Mouse (Mus musculus) liver, embryonic 15.5 days (tissue): ENCODE data around the gene Aspn. TPM values are rescaled to one million over a fixed set of nuclear protein-coding genes. Genes with fewer than 3 reads are reported as not detected.
"Not testable (repeated sequence)": the region's sequence is repeated elsewhere in the genome, so short reads cannot be mapped to it uniquely, and the experiment has no call there.

Experiments used
- ATAC-seq: fragments of 200-750 bp; cut with Nextera tagmentation; 2 replicates; pipeline ENCODE4 v1.8.0; 2017; ENCODE audit warnings: moderate number of reproducible peaks, mild to moderate bottlenecking, moderate library complexity; ENCODE audit not compliant: insufficient read depth
- H3K27ac ChIP-seq: fragments of 300-500 bp; sonication (generic); replicated peaks from 2 replicates; pipeline ENCODE4 v1.5.1; 2015; ENCODE audit warnings: mild to moderate bottlenecking, inconsistent platforms
- H3K27me3 ChIP-seq: fragments of 300-500 bp; sonication (generic); 2 replicates; pipeline ENCODE4 v1.6.1; 2015; ENCODE audit warnings: mild to moderate bottlenecking, inconsistent platforms
- H3K36me3 ChIP-seq: fragments of 300-500 bp; sonication (generic); replicated peaks from 2 replicates; pipeline ENCODE4 v1.6.1; 2015; ENCODE audit warnings: moderate library complexity, mild to moderate bottlenecking, inconsistent platforms
- H3K4me1 ChIP-seq: fragments of 300-500 bp; sonication (generic); replicated peaks from 2 replicates; pipeline ENCODE4 v1.6.1; 2015; ENCODE audit warnings: inconsistent platforms
- H3K4me2 ChIP-seq: fragments of 300-500 bp; sonication (generic); 2 replicates; pipeline ENCODE4 v1.6.1; 2015; ENCODE audit warnings: moderate library complexity, mild to moderate bottlenecking, inconsistent platforms
- H3K4me3 ChIP-seq: fragments of 300-500 bp; sonication (generic); replicated peaks from 2 replicates; pipeline ENCODE4 v1.5.1; 2015; ENCODE audit warnings: mild to moderate bottlenecking, inconsistent platforms
- H3K9ac ChIP-seq: fragments of 300-500 bp; sonication (generic); 2 replicates; pipeline ENCODE4 v1.6.1; 2015; ENCODE audit warnings: moderate library complexity, mild to moderate bottlenecking, inconsistent platforms
- H3K9me3 ChIP-seq: fragments of 300-500 bp; sonication (generic); replicated peaks from 2 replicates; pipeline ENCODE4 v1.6.1; 2016; ENCODE audit warnings: inconsistent platforms
- WGBS: fragments of 180-500 bp; shearing (Covaris S2); methylation state at CpG from one replicate; pipeline ENCODE4 v1.1.7; 2015; ENCODE audit warnings: mixed read lengths; ENCODE audit not compliant: insufficient replicate concordance; 5-methylcytosine and 5-hydroxymethylcytosine counted together
- polyA plus RNA-seq: library from polyadenylated mRNA; unstranded; fragments of >200 nt; fragmentation: Nextera tagmentation; extraction: Ambion mirVana; gene quantifications from 2 replicates; pipeline ENCODE4 v1.2.1, GENCODE M21; 2015

The Aspn gene
- polyA plus RNA-seq, 1 experiment from 2014 or later: 2.0 TPM

DNA sequence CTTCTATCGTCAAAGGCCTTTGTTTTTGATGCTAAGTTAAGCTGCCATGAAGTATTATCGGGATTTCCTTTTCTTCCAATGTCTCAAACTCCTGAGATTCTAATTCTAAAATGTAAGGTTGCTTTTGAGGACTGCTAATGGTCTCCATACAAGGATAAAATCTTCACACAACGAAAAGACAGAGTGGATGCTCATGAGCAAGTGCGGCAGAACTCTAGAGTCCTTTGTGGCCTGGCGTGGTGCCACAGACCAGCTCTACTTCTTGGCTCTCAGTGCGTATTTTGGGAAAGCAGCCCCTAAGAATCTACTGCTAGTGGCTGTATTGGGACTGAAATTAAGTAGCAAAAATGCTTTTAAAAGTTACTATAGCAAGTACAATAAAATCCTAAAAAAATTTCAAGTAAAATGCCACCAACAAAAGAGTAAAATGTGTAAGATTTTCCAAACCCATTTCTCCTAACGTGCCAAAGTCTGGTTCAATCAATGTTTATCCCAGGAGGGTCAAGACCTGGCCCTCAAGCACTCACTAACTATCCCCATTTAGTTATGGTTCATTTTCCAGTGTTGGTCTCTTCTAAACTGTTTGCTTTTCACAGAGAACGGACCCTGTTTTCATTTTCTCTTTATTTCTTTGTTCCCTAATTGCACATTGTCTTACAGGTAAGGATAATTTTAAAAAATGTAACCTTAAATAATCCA lies 40.2 kb downstream of the Aspn start:
- no peak overlapping the region for H3K4me2 ChIP-seq
- H3K4me3 ChIP-seq: no peak overlapping the region
- no peaks in the 10 kb centered on the region for H3K36me3 ChIP-seq
- 77% methylated on average over 8 of the region's 8 CpGs for WGBS
- no peaks in the 10 kb centered on the region for H3K9me3 ChIP-seq
- no peak for ATAC-seq
- no peak overlapping the region for H3K27ac ChIP-seq
- no peaks in the 10 kb centered on the region for H3K4me1 ChIP-seq
- no peaks in the 10 kb centered on the region for H3K27me3 ChIP-seq
- no peak overlapping the region for H3K9ac ChIP-seq

GRCm38 (mm10) chr13:49586062-49586461 lies 41.8 kb downstream of the Aspn start:
- no peak overlapping the region for H3K4me2 ChIP-seq
- H3K9ac ChIP-seq: no peak overlapping the region
- no peak overlapping the region for H3K27ac ChIP-seq
- H3K36me3 ChIP-seq: no peaks in the 10 kb centered on the region
- no peaks in the 10 kb centered on the region for H3K9me3 ChIP-seq
- no peaks in the 10 kb centered on the region for H3K4me1 ChIP-seq
- no peaks in the 10 kb centered on the region for H3K27me3 ChIP-seq
- no peak for ATAC-seq
- H3K4me3 ChIP-seq: no peak overlapping the region
- 87% methylated on average over 6 of the region's 6 CpGs for WGBS

DNA sequence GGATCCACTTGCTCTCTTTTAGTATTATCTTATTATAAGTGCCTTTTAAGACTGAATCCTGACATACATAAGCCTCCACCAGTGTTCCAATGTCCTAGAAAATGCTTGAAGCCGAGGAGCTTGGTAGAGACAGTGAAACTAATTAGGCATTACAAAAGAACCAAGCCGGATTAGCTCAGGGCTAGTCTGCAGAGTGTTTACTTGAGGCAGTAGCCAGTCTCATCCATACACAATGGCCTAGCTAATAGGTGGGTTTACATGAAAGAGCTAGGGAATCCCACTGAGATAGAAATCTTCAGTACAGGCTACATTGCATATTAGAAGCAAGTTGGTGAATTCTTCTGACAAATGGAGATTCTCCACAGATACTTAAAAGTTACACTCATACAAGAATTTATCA lies 58.3 kb downstream of the Aspn start:
- not testable (repeated sequence) for H3K36me3 ChIP-seq, ATAC-seq, H3K4me2 ChIP-seq, H3K4me3 ChIP-seq, H3K9ac ChIP-seq, H3K27ac ChIP-seq, H3K9me3 ChIP-seq, H3K4me1 ChIP-seq, H3K27me3 ChIP-seq
- 83% methylated on average over 2 of the region's 2 CpGs for WGBS

DNA sequence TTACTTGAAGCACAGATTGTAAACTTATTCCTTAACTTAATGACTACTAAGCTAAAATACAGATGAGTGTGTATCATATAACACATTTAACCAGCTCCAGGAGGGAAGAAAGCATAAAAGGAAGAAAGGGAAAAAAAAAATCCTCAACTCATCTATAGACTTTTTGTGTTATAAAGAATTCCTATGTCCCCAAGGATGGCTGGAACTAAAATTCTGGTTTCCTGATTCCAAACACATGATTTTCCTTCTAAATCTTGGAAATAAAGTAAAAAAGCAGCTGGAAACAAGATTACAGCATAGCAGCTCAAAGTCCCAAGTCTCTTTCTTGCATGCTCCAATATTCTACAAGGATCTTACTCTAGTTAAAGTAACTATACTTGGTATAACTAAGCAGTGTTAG lies 59.4 kb downstream of the Aspn start:
- Histone ChIP-seq H3K27me3 (no peaks in the 10 kb centered on the region), H3K9ac (no peak overlapping the region), H3K4me1 (no peaks in the 10 kb centered on the region), H3K9me3 (no peaks in the 10 kb centered on the region), H3K4me3 (no peak overlapping the region), H3K4me2 (no peak overlapping the region), H3K36me3 (0 out of 2 replicates have a peak, but pooled peaks cover 4% of the 10 kb centered on the region), H3K27ac (no peak overlapping the region)
- no peak for ATAC-seq

DNA sequence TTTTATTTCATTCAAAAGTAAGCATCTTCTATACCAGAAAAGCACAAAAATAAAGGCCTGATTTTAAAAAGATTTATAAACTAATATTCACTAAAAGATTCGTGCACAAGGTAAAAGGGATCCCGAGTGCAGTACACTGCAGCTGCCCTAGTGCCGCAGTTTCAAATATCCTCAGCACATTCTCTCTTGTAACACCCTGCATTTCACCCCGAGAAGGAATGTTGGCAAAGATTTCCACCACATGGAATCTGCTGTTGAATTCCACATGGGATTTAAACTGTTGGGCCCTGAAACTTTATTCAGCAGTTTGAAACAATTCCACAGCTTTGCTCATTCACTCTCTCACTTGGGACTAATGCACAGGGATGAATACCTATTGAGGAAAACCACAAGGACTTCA lies 63.5 kb downstream of the Aspn start, which contains the start of gene Ogn:
Ogn (plus strand) TSS at position 333 of the 400 bp plus-strand sequence.
- no peak for ATAC-seq
- H3K9ac ChIP-seq: no peak within 1 kb of the TSS
- no peak within 1 kb of the TSS for H3K27ac ChIP-seq
- no peaks in the 10 kb centered on the region for H3K9me3 ChIP-seq
- H3K27me3 ChIP-seq: no peaks in the 10 kb centered on the region
- no peak within 1 kb of the TSS for H3K4me3 ChIP-seq
- 78% methylated on average over 4 of the region's 4 CpGs for WGBS
- H3K4me1 ChIP-seq: no peaks in the 10 kb centered on the region
- H3K4me2 ChIP-seq: no peak within 1 kb of the TSS
- H3K36me3 ChIP-seq: no peaks in the 10 kb centered on the region

DNA sequence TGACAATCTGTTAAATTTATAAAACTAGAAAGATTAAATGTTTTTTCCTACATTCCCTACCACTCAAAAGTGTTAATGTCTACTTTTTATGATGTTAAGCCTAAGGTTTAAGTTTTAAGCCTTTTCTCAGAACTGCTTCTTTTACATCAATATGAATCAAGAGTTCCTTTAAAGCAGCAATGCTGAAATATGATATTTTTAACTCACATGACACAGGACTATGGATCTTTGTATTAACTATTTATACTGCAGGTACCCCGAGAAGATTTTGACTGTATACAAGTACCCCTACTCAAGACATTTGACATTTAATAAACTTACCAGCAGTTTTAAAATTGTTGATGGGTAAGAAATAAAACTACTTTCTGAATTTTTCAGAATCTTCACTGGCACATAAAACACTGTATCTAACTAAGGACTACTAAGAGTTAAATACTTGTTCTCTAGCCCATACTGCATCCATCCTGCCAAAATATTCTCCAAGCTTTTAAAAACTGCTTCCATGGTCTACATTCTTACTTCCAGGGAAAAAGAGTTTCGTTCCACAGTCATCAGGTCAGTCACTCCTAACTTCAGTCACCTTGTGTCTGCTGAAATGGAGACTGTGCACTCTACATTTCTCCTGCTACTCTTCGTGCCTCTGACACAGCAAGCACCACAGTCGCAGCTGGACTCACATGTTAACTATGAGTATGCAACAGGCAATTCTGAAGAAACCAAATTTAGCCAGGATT lies 64.5 kb downstream of the Aspn start:
- Histone ChIP-seq H3K9ac (no peak overlapping the region), H3K4me3 (no peak overlapping the region), H3K4me2 (no peak overlapping the region), H3K27me3 (no peaks in the 10 kb centered on the region), H3K4me1 (no peaks in the 10 kb centered on the region), H3K36me3 (no peaks in the 10 kb centered on the region), H3K9me3 (no peaks in the 10 kb centered on the region), H3K27ac (no peak overlapping the region)
- 76% methylated on average over 4 of the region's 4 CpGs for WGBS
- no peak for ATAC-seq

GRCm38 (mm10) chr13:49617021-49617420 lies 72.8 kb downstream of the Aspn start:
- Histone ChIP-seq H3K36me3 (no peaks in the 10 kb centered on the region), H3K4me1 (peaks cover 22% of the 10 kb centered on the region), H3K4me3 (no peak overlapping the region), H3K4me2 (peak overlapping the region; percentile 41), H3K27ac (peak overlapping the region; percentile 35; the same call in 1 of the 2 replicates), H3K9ac (0 out of 2 replicates have a peak overlapping the region, but pooled peaks have one; percentile 0), H3K9me3 (no peaks in the 10 kb centered on the region), H3K27me3 (no peaks in the 10 kb centered on the region)
- WGBS: 27% methylated on average over 3 of the region's 3 CpGs
- ATAC-seq: peak; percentile 73

Other genes starting within 250 kb of the Aspn start
- 0.52 TPM in 2 replicates for gene Fgd3, start 224.1 kb upstream of the Aspn start, polyA plus RNA-seq
- gene Bicd2, start 202.9 kb upstream of the Aspn start, polyA plus RNA-seq: 7.5 and 8.0 TPM in 2 replicates
- gene Ippk, start 123.2 kb upstream of the Aspn start, polyA plus RNA-seq: 7.3 and 7.5 TPM in 2 replicates
- 0.75 and 0.88 TPM in 2 replicates for gene Tes3-ps, start 51.1 kb upstream of the Aspn start, polyA plus RNA-seq
- gene Ecm2, start 39.6 kb upstream of the Aspn start, polyA plus RNA-seq: 0.24 and 0.50 TPM in 2 replicates
- gene Omd, start 38.0 kb downstream of the Aspn start, polyA plus RNA-seq: 0.55 TPM in 2 replicates
- gene Ogn, start 63.6 kb downstream of the Aspn start, polyA plus RNA-seq: 3.7 and 4.3 TPM in 2 replicates
- 17.3 and 22.7 TPM in 2 replicates for gene Cenpp, start 108.3 kb downstream of the Aspn start, polyA plus RNA-seq
- 6.2 and 7.0 TPM in 2 replicates for gene Nol8, start 108.6 kb downstream of the Aspn start, polyA plus RNA-seq
- 46.3 and 49.2 TPM in 2 replicates for gene Iars, start 137.7 kb downstream of the Aspn start, polyA plus RNA-seq